Mouse (Mus musculus) adrenal gland, adult 2 months (tissue): Measurements from ENCODE around the gene Shb. TPM values are rescaled to one million over a fixed set of nuclear protein-coding genes. Genes with fewer than 3 reads are reported as not detected.
"Not testable (repeated sequence)": the region's sequence is repeated elsewhere in the genome, so short reads cannot be mapped to it uniquely, and the experiment has no call there.

Source experiments
- DNase-seq: peaks from one replicate; pipeline ENCODE4 v3.0.0; 2021
- microRNA-seq, 2 experiments: library from miRNA; unstranded; fragments of <30 nt; microRNA quantifications; one replicate each; pipeline ENCODE4 v1.2.0; 2021
- polyA plus RNA-seq: library from polyadenylated mRNA; depleted of rRNA; stranded (reverse); fragments of >200 nt; gene quantifications from 2 replicates; pipeline ENCODE4 v1.2.3, GENCODE M21; 2012; rRNA removed
- total RNA-seq, 2 experiments: library from RNA; stranded (reverse); gene quantifications; 2 replicates each; pipeline ENCODE4 v1.2.3; 2021

The Shb gene
- total and polyA plus RNA-seq, 3 experiments: 48.7 to 154 (median 106) TPM

DNA sequence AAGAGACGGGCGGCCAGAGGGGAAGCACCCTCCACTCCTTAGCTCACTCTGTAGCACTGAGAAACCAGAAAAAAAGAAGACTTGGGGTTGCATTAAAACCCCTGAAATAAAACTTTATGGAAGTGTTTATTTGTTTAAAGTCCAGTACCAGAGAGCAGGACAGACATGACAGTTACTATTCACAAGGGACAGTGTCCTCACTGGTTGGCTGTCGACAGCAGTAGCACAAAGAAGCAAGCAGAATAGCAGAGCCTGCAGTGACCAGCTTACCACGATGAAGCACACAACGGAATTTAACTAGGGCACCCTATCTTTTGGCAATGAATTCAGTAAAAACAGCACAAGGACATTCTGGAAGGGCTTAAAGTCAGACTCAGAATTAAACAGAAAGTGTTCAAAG lies 134.0 kb downstream of the Shb start:
- DNase-seq: not testable (repeated sequence)

GRCm38 (mm10) chr4:45396211-45396610 lies 136.1 kb downstream of the Shb start:
- not testable (repeated sequence) for DNase-seq

- no peak for DNase-seq
Observed at GRCm38 (mm10) chr4:45393658-45394057, 138.6 kb downstream of the Shb start.

DNA sequence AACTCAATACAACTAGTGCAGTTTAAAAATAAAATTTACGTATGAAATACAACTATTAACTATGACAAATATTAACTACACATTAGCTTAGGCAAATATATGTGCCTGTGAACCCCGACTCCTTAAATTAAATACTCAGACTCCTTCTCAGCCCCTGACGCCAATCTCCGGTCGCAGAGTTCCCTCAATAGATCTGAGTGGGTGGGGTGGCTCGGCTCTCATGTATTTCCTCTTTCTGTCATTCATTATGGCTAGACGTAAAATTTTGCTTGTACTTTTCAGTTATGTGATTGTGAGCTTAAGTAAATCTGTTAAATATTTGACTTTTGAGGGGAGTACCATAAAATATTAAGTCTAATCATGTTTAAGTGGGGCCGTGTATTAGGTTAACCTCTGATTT lies 139.3 kb downstream of the Shb start:
- no peak for DNase-seq

DNA sequence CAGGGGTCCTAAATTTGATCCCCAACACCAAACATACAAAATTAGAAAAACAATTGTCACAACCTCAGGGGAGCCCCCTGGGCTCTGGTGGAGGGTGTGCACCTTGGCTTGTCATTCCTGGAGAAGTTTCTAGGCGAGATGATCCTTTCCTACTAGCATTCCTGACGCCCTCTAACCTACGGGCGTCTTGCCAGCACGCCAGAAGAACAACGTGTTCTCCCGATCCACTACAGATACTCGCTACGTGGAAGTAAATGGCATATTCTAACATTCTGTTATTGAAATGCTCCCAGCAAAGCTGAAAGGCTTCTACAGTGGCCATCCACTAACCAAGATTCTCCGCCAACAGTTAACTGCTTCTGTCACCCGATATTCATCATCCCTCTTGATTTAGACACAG lies 139.7 kb downstream of the Shb start:
- no peak for DNase-seq

DNA sequence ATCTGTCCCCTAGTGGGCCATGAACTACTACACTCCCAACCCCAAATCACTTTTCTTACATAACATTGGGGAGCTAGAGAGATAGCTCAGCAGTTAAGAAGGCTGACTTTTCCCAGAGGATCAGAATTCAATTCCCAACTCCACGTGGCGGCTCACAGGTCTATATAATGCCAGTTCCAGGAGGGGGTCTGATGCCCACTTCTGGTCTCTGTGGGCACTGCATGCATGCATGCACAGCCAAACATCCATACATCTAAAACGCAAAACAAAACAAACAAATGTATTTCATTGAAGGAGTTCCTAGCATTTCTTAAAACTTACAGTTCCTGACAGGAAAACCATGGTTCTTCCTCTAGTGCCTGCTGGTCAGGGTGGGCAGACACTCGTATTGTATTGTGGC lies 140.2 kb downstream of the Shb start:
- no peak for DNase-seq

DNA sequence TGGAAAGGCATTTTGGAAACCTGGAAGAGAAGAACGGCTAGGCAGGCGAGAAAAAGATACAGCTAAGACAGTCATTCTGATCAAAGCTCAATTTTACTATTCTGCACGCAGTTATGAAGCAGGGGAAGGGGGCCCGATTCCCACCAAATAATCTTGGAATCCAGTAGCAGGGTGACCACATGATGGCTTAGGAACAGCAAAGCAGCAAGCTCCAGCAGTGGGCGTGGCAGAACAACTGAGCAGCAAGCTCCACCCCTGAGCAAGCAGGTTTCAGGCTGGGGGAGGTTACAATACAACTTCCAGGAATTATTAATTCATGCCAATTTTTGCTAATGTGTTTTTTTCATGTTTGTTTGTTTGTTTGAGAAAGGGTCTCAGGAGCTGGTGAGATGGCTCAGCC lies 145.0 kb downstream of the Shb start:
- not testable (repeated sequence) for DNase-seq

DNA sequence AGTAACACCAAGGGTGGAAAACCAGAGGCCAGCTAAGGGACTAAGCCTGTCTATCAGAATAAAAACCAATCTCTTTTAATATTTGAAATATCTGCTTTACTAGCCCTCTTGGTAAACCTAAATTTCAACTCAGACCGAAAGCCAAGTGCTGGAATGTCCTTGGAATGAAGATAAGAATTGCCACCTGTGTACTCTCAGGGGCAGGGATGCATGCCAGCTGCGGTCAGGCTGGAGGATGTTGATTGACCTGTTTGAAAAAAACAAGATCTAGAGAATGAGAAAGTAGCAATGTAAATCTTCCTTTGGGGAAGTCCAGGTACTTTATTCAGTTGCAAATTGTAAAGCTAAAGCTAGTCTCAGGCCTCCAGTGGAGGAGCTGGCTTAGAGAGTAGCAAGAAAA lies 150.1 kb downstream of the Shb start:
- not testable (repeated sequence) for DNase-seq

DNA sequence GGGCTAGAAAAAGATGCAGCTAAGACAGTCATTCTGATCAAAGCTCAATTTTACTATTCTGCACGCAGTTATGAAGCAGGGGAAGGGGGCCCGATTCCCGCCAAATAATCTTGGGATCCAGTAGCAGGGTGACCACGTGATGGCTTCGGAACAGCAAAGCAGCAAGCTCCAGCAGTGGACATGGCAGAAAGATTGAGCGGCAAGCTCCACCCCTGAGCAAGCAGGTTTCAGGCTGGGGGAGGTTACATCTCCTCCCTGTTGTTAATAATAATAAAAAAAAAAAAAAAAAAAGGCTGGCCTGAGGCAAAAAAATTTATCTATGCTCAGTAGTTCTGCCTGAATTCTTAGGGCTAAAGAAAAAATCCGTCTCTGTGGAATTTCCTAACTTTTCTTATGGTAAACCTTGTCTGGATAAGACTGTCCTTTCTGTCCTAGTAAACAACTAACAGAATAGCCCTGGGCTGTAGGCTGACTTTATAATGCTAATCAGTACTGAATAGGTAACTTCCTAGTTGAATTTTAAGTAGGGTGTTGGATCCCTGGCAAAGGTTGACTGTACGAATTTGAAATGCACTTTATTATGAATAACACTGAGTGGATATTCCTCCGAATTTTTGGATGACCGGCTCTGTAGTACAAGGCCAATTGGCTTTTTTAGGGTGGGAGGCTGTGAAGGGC lies 151.2 kb downstream of the Shb start:
- DNase-seq: not testable (repeated sequence)

DNA sequence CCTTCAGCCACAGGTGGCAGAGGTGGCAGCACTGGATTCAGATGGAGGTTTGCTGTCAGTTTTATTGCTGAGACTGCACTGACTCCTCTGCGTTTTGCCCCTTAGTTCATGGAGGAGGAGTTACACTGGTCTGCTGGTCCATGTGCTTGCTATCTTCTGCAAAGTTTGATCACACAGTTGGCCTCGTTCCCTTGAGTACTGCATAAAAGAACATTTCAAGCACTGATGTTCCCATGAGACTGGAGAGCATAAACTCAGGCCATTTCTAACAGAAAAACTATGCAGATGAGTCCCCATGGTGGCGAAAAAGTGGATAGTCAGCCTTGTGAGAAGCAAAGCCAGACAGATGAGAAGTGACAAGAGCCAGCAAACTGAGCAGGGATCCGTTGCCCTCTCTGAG lies 155.7 kb downstream of the Shb start:
- no peak for DNase-seq

DNA sequence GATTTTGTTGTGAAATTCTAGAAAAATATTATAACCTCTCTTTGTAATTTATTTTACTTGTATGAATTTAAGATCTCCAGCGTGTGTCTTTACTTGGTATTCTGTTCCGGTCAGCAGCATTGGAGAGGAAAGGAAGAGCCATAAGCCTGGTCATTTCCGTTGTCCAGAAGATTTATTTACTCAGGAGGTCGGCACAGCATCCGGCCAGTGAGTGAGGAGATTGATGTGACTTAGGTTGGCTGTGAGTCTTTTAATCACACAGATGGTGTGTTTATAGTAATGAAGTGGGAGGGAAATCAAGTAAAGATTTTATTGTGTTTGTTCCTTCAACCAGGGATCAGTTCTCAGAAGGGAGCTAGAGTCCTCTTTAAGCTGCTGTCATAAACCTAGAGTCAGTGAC lies 157.4 kb downstream of the Shb start:
- no peak for DNase-seq

Small RNA genes within 50 kb of the gene (microRNA-seq; reads per million reads assigned to microRNA genes)
- gene Gm22518 (0 reads per million in 2 experiments), gene Gm25692 (0 reads per million in 2 experiments)

Other genes starting within 250 kb of the Shb start
- gene Trmt10b, start 235.3 kb downstream of the Shb start, total RNA-seq: 10 to 100 TPM in 1 of 2 experiments, 1 to 10 TPM in 1; 8.7 to 12.8 TPM
- gene Trmt10b, start 235.3 kb downstream of the Shb start, polyA plus RNA-seq: 0.48 and 0.70 TPM in 2 replicates
- 10 to 100 TPM; 22.8 to 24.5 TPM for gene Dcaf10, start 190.4 kb downstream of the Shb start, total RNA-seq
- gene Dcaf10, start 190.4 kb downstream of the Shb start, polyA plus RNA-seq: 53.9 and 60.8 TPM in 2 replicates
- gene Exosc3, start 189.7 kb downstream of the Shb start, total RNA-seq: 10 to 100 TPM; 24.3 to 38.1 TPM
- 21.4 and 30.3 TPM in 2 replicates for gene Exosc3, start 189.7 kb downstream of the Shb start, polyA plus RNA-seq
- 100 to 1,000 TPM; 298 to 434 TPM for gene Slc25a51, start 123.7 kb downstream of the Shb start, total RNA-seq
- 136 and 197 TPM in 2 replicates for gene Slc25a51, start 123.7 kb downstream of the Shb start, polyA plus RNA-seq